Mouse (Mus musculus): ENCODE results near the gene Ccnb1. TPM values are rescaled to one million over a fixed set of nuclear protein-coding genes. Genes with fewer than 3 reads are reported as not detected.
"Not testable (repeated sequence)": the region's sequence is repeated elsewhere in the genome, so short reads cannot be mapped to it uniquely, and the experiment has no call there.

The Ccnb1 gene
- polyA plus RNA-seq, 1 experiment from 2014 or later = 69.9 TPM

DNA sequence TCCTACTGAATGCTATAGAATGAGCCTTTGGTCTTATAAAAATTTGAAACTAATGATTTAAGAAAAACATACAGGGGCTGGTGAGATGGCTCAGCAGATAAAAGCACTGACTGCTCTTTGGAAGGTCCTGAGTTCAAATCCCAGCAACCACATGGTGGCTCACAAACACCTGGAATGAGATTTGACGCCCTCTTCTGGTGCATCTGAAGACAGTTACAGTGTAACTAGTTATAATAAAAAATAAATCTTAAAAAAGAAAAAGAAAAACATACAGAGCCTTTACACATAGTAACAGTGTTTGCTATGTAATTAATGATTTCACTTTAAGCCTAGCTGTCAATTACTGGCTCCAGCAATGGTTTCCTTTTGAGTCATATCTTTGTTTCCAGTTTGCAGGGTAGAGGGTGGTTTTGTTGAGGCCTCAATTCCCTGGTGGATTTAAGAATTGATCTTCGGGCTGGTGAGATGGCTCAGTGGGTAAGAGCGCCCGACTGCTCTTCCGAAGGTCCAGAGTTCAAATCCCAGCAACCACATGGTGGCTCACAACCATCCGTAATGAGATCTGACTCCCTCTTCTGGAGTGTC is 54.8 kb downstream of the Ccnb1 start:
- H3K9ac ChIP-seq (replicated peaks; ENCODE audit: low read length); ATAC-seq (ENCODE audit: low FRiP score, low TSS enrichment); H3K27ac ChIP-seq (replicated peaks; ENCODE audit: low read depth, low read length); H3K9me3 ChIP-seq (ENCODE audit: control insufficient read depth, low read length); H3K27me3 ChIP-seq (ENCODE audit: control insufficient read depth, insufficient read depth, low read length); DNase-seq: not testable (repeated sequence)
- 92% methylated on average over 5 of the region's 6 CpGs for WGBS
- peak overlapping the region; percentile 89 for H3K4me3 ChIP-seq (replicated peaks; ENCODE audit: low read depth, low read length)
- peaks cover 20% of the 10 kb centered on the region for H3K36me3 ChIP-seq (ENCODE audit: control insufficient read depth, insufficient read depth, low read length)
- H3K4me2 ChIP-seq (ENCODE audit: low read length) = peak overlapping the region; percentile 92
- H3K4me1 ChIP-seq (ENCODE audit: control insufficient read depth, insufficient read depth, low read length) = peaks cover 10% of the 10 kb centered on the region

DNA sequence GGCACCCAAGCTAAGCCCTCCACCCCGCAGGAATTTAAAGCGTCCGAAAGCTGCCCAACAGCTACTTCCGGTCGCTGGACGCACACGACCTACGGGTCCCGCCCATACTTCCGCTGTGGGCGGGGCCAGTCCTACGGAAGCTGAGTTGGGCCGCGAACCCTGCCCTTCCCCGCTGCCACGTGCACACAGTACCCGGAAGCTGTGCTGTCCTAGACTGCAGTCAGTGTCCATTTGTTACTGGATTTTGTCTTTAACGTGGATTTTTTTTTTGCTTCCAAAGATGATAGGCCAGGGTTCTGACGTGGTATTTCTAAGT is 55.6 kb downstream of the Ccnb1 start, which contains the start of gene Cdk7:
Cdk7 (minus strand) TSS at position 79 of the 316 bp plus-strand sequence.
- Histone ChIP-seq H3K27me3 (ENCODE audit: control insufficient read depth, insufficient read depth, low read length) (no peaks in the 10 kb centered on the region), H3K4me3 (replicated peaks; ENCODE audit: low read depth, low read length) (peak within 1 kb of the TSS; percentile 89), H3K4me1 (ENCODE audit: control insufficient read depth, insufficient read depth, low read length) (peaks cover 10% of the 10 kb centered on the region), H3K27ac (replicated peaks; ENCODE audit: low read depth, low read length) (peak within 1 kb of the TSS; percentile 81), H3K4me2 (ENCODE audit: low read length) (peak within 1 kb of the TSS; percentile 92), H3K36me3 (ENCODE audit: control insufficient read depth, insufficient read depth, low read length) (peaks cover 19% of the 10 kb centered on the region), H3K9ac (replicated peaks; ENCODE audit: low read length) (peak within 1 kb of the TSS; percentile 68), H3K9me3 (ENCODE audit: control insufficient read depth, low read length) (no peaks in the 10 kb centered on the region)
- peak; percentile 100 for ATAC-seq (ENCODE audit: low FRiP score, low TSS enrichment)
- DNase-seq = peak; percentile 98
- 0% methylated on average over 19 of the region's 19 CpGs for WGBS

DNA sequence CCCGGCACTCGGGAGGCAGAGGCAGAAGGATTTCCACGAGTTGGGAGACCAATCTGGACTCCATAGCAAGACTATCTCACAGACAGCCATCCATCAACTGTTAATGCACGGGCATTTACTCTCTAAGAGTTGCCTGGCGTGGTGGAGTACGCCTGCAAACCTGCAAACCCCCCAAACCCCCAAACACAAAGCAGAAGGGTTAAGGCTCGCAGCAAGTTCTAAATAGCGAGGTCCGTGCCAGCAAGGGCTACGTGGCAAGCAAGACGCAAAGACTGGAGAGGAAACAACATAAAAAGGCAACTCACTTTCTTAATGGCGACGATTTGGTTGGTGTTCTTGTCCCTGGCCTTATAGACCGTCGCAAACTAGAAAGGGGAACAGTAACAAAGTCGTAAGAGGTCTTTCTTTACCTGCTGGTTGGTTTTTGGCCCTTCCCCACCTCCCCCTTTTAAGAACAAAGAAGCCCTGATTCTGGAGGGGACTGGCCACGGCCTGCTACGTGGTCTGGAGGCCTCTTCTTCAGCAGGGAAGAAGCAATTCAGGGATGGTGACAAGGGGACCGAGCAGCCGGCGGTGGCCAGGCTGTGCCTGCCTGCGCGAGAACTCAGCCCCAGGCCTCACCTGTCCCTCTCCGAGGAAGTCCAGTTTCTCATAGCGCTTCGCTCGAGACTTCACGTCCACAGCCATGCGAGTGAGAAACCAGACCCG is 56.1 kb downstream of the Ccnb1 start:
- H3K27ac ChIP-seq (replicated peaks; ENCODE audit: low read depth, low read length) = peak overlapping the region; percentile 81
- peak overlapping the region; percentile 89 for H3K4me3 ChIP-seq (replicated peaks; ENCODE audit: low read depth, low read length)
- H3K9ac ChIP-seq (replicated peaks; ENCODE audit: low read length) = peak overlapping the region; percentile 68
- WGBS = 1% methylated on average over 30 of the region's 30 CpGs
- peak overlapping the region; percentile 92 for H3K4me2 ChIP-seq (ENCODE audit: low read length)
- H3K36me3 ChIP-seq (ENCODE audit: control insufficient read depth, insufficient read depth, low read length) = peaks cover 18% of the 10 kb centered on the region
- peaks cover 10% of the 10 kb centered on the region for H3K4me1 ChIP-seq (ENCODE audit: control insufficient read depth, insufficient read depth, low read length)
- no peak for DNase-seq
- no peaks in the 10 kb centered on the region for H3K9me3 ChIP-seq (ENCODE audit: control insufficient read depth, low read length)
- no peaks in the 10 kb centered on the region for H3K27me3 ChIP-seq (ENCODE audit: control insufficient read depth, insufficient read depth, low read length)
- ATAC-seq (ENCODE audit: low FRiP score, low TSS enrichment) = peak; percentile 90

Other genes starting within 250 kb of the Ccnb1 start
- gene Ocln, start 233.9 kb downstream of the Ccnb1 start, polyA plus RNA-seq (2014; fragmentation: Nextera tagmentation; extraction: Ambion mirVana) = 4.3 and 7.4 TPM in 2 replicates
- gene Marveld2, start 169.6 kb downstream of the Ccnb1 start, polyA plus RNA-seq (2014; fragmentation: Nextera tagmentation; extraction: Ambion mirVana) = 1.9 and 2.7 TPM in 2 replicates
- 344 and 368 TPM in 2 replicates for gene Ak6, start 135.6 kb downstream of the Ccnb1 start, polyA plus RNA-seq (2014; fragmentation: Nextera tagmentation; extraction: Ambion mirVana)
- 17.8 and 20.6 TPM in 2 replicates for gene Rad17, start 135.5 kb downstream of the Ccnb1 start, polyA plus RNA-seq (2014; fragmentation: Nextera tagmentation; extraction: Ambion mirVana)
- 30.9 and 31.3 TPM in 2 replicates for gene Taf9, start 135.0 kb downstream of the Ccnb1 start, polyA plus RNA-seq (2014; fragmentation: Nextera tagmentation; extraction: Ambion mirVana)
- gene Ccdc125, start 116.9 kb downstream of the Ccnb1 start, polyA plus RNA-seq (2014; fragmentation: Nextera tagmentation; extraction: Ambion mirVana) = 0.58 and 2.0 TPM in 2 replicates
- 43.2 and 46.0 TPM in 2 replicates for gene Cdk7, start 55.6 kb downstream of the Ccnb1 start, polyA plus RNA-seq (2014; fragmentation: Nextera tagmentation; extraction: Ambion mirVana)
- gene Mrps36, start 41.9 kb downstream of the Ccnb1 start, polyA plus RNA-seq (2014; fragmentation: Nextera tagmentation; extraction: Ambion mirVana) = 132 and 142 TPM in 2 replicates
- 5.1 and 8.3 TPM in 2 replicates for gene Cenph, start 10.7 kb downstream of the Ccnb1 start, polyA plus RNA-seq (2014; fragmentation: Nextera tagmentation; extraction: Ambion mirVana)
- 29.0 and 38.7 TPM in 2 replicates for gene Slc30a5, start 46.9 kb upstream of the Ccnb1 start, polyA plus RNA-seq (2014; fragmentation: Nextera tagmentation; extraction: Ambion mirVana)

Data from midbrain, embryonic 14.5 days (tissue).